Mouse (Mus musculus) monocyte, adult 5-6 weeks (primary cell): Measurements from ENCODE around the gene Ghitm. TPM values are rescaled to one million over a fixed set of nuclear protein-coding genes. Genes with fewer than 3 reads are reported as not detected.

Experiments
- ATAC-seq: fragments of 153-309, 156-312 bp; replicated peaks from 2 replicates; pipeline ENCODE4 v1.8.0; 2017; ENCODE audit warnings: mild to moderate bottlenecking; ENCODE audit not compliant: low TSS enrichment, insufficient number of reproducible peaks, severe bottlenecking, poor library complexity, low FRiP score
- total RNA-seq: library from RNA; stranded (forward); fragments of 200-1000, 200-491, 200-594 nt; gene quantifications from 3 replicates; pipeline ENCODE4 v1.2.3, GENCODE M21; 2017

Ghitm gene
- total RNA-seq, 1 experiment from 2014 or later, result 159 TPM

DNA sequence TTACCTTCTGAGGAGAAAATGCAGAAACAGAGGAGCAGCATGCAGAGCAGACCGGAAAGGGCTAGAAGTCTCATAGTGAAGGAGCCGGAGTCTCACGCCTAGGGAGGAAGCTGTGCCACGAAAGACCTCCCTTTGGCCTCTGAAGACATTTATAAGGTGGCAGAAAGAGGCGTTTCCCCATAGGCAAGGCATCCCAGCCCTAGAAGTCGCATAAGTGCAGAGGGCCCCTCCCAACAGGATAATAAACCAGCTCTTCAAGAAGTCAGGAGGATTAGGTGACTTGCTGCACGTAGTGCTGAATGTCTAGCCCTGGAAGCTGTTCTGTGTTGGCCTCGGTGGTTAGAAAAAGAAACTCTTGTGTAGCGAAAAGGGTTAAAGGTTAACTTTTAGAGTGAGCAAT is 25.1 kb downstream of the Ghitm start:
- no peak for ATAC-seq

DNA sequence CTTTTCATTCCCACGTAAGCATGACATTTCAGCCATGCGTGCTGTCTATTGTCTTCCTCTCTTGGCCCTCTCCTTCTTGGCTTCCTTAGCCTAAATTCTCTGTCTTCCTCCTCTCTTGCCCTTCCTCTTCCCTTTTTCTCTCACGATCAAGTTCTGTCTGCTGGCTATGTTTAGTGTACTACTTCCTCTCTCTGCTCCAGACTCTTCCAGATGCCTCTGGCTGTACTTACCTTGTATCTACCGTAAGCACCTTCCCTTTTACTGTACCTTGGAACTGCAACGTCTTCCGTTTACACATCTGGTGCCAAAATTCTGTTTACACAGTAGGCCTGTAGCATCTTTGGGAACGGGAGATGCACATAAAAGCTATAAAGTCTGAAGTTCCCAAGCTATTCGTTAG is 25.6 kb downstream of the Ghitm start:
- ATAC-seq, result no peak

DNA sequence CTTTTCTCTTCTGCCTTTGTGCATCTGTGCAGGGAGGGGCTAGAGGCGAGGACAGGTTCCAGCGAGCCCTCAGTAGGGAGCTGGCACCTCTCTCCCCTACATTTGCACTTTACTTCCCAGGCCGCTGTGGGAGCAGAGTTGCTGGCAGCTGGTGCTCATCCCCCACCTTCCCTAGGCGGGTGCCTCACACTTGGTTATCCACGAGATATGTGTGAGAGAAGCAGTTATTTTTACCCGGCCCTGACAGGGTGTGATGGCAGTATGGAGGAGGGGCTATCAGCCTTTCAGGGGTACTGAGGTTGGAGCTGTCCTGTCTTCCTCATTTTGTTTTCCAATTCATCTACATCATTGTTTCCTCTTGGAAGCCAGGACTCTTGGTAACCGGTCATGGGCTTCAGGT is 29.2 kb downstream of the Ghitm start:
- no peak for ATAC-seq

DNA sequence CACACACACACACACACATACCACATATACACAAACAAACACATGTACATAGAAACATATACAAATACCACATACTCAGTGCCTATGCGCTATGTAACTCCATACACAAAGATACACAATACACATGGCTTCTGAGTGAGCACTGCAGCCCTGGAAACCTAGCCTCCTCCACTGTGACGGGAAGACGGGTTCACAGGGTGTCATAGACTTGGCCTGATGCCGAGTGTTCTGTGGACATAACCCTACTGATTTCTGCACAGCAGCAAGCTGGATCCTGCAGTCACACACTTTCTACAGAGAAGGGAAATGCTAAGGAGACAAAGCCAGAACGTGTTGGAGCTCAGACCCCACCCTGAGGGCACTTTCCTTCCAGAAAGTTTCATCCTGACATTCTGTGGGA is 30.3 kb downstream of the Ghitm start:
- no peak for ATAC-seq

DNA sequence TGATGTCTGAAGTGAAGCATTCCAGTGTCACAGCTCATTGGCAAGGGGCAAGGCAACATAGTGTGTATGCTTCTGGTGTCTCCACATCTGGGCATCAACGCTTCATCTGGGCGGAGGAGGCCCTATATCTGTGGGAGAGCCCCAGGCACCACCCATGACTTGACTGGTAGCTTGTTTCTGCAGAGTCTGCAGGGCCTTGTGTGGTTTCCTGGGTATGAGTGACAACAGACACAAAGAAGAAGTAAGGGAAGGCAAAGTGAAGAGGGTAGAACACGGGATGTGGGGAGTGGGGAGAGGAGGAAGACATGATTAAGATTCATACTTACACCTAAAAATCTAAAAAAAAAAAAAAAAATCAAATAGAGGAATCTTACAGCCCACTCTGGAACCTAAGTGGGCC is 32.6 kb downstream of the Ghitm start:
- ATAC-seq, result no peak

DNA sequence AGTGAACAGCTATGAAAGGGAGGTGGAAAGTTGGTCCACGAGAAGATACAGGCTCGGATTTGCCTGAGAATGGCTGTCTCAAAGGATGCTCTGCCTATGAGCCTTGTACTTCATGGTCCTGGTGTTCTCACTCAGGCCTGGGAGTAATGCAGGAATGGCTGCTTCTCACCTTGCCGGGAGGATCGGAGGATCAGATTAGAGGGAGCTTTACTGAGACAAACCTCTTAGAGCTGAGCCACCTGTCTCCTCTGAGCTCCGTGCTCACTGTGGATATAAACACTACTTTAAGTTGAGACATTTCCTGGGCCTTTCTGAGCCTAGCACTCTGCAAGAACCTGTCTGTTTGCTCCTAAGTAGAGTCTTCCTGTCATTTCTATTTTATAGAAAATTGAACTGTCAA is 33.5 kb downstream of the Ghitm start:
- ATAC-seq, result no peak

DNA sequence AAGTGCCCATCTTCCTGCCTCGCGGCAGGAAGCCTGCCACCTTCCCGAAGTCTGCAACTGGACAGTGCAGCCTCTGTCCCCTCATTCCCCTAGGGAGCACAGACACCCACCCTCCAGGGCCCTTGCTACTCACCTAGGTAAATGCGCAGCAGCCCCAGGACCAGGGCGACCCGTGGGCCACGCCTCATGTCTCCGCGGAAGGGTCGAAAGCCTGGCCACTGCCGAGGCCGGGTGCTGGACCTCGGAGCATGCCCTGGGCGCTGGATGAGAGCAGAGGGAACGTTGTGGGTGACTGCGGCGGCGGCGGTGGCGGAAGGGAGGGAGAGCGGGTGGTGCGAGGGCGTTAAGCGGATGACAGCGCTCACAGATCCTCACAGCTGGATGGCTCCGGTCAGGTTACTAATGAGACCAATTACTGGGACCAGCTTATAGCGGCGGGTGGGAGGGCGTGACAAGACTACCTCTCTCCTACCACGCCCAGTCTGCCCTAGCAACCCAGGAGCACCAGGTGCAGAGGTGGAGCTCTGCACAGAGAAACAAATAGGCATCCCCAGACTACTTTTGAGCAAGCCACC is 37.0 kb downstream of the Ghitm start, which contains the start of gene Cdhr1:
Gene Cdhr1, minus strand, starts transcription at position 392 of the 575 bp plus-strand sequence.
- ATAC-seq, result no peak

DNA sequence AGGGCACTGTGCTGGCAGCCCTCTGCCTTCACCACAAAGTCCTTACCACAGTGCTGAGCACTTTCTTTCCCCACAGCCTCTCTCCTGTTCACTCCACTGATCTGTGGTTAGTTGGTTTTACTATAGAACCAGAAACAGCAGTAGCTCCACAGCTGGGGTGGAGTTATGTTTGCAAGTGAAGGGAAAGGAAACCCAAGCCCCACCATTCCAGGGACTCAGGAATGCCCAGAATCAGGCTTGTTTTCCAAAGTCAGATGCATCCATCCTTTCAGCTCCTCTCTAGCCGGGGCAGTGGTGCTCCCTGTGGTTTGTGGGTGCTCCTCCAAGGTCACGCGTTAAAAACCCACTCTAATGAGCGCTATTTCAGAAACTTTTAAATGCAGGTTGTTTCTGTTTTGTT is 39.5 kb downstream of the Ghitm start:
- ATAC-seq, result no peak

DNA sequence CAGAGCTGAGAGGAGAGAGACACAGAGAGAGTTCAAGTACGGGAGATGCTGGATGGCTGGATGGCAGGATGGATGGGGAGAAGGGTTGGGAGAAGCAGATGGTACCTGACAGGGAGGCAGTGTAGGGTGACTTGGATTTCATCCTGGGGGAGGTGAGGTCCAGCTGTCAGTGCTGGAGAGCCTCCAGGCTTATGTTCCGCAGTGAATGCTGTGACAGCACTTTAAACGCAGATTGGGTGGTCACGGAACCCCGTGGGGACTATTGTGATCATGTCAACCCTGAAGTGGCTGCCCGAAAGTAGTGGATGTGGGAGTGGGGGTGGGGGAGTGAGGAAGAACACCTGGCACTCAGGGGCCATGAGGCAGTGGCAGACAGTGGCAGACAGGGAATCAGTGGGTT is 40.6 kb downstream of the Ghitm start:
- no peak for ATAC-seq

DNA sequence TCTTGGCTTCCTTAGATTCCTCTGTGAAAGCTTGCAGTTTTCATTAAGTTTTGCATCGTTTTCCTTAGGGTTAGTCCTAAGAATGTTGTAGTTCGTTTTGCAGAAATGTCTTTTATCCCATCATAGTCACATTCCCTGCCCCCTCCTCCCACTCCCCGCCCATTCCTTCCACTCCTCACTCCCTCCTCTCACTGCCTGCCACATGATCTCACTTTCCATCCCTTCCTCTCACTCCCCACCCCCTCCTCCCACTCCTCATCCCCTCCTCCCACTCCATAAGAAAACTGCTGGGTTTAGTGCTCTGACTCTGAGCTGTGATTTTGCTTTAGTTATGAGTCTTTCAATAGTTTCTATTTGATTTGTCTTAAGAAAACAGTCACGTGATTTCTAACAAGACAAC is 51.3 kb downstream of the Ghitm start:
- ATAC-seq, result no peak

DNA sequence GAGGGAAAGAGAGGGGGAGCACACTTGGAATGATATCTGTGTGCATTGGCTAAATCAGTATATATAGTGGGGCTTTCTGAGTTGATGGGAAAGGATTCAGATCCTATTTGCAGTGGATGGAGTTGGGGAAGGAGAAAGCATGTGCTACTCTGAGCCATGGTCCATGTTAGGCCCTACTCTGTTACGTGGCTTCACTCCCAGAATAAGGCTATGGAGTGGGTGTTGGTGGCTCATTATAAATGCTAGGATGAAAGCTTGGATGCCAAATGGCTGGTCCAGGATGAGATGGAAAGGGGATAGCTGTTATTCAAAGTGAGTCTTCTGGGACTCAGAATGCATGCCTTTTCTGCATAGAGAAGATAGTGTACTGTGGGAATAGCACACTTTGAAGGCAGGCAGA is 54.3 kb downstream of the Ghitm start:
- no peak for ATAC-seq

Other genes with a start within 250 kb of the Ghitm start
- 16.0 to 36.6 TPM (median 32.1 TPM) in 3 replicates for gene Ccser2, start 166.5 kb downstream of the Ghitm start, total RNA-seq
- not detected in 3 replicates for gene Rgr, start 86.3 kb downstream of the Ghitm start, total RNA-seq
- gene Lrit1, start 80.4 kb downstream of the Ghitm start, total RNA-seq, result not detected in 3 replicates
- gene Lrit2, start 67.3 kb downstream of the Ghitm start, total RNA-seq, result not detected in 3 replicates
- gene Cdhr1, start 36.9 kb downstream of the Ghitm start, total RNA-seq, result 0.10 TPM in 1 of 3 replicates, not detected in the others
- 7.5 TPM in 1 of 3 replicates, not detected in the others for gene 2610528A11Rik, start 21.2 kb downstream of the Ghitm start, total RNA-seq